Mouse (Mus musculus) R1 (cell line): ENCODE results near the gene Znhit3.

Experiments used
- DNase-seq: peaks from one replicate; pipeline ENCODE4 v3.0.0-alpha.2; 2018; ENCODE audit warnings: low read depth, low spot score

Znhit3 gene

GRCm38 (mm10) chr11:84920981-84921380 is 4.8 kb upstream of the Znhit3 start:
- DNase-seq = no peak

GRCm38 (mm10) chr11:84919951-84920350 is 3.8 kb upstream of the Znhit3 start:
- DNase-seq = no peak

DNA sequence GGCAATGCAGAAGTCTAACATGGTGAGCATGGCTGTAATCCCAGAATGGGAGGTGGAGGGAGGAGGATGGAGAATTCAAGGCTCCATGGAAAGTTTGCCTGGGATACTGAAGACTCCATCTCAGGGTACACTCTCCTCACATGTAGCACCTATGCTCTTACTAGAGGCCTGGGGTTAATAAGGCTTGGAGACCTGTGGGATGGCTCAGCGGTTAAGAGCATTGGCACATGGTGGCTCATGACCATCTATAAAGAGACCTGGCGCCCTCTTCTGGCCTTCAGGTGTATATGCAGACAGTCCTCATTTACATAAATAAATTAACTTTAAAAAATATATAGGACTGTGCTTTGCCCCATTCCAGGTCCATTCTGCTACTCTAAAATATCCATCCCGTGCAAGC is 3.1 kb upstream of the Znhit3 start:
- peak; percentile 81 for DNase-seq

DNA sequence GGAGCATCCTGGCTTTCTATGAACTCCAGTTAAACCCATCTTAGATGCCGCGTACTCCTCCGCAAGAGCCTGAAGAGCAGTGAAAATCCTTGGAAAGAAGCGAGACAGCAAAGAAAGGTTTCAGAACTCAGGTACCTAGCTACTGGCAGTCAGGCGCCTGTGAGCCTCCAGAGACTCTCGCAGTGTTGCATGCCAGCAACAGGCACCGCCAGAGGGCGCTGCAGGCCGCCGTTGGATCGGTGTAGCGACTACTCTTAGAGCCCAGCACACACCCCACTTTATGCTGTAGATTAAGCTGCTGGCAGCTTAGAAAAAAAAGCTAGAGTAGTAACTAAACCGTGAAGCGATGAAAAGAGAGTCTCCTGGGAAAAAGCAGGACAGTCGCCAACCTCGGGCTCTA is 2.3 kb upstream of the Znhit3 start:
- DNase-seq = peak; percentile 80

DNA sequence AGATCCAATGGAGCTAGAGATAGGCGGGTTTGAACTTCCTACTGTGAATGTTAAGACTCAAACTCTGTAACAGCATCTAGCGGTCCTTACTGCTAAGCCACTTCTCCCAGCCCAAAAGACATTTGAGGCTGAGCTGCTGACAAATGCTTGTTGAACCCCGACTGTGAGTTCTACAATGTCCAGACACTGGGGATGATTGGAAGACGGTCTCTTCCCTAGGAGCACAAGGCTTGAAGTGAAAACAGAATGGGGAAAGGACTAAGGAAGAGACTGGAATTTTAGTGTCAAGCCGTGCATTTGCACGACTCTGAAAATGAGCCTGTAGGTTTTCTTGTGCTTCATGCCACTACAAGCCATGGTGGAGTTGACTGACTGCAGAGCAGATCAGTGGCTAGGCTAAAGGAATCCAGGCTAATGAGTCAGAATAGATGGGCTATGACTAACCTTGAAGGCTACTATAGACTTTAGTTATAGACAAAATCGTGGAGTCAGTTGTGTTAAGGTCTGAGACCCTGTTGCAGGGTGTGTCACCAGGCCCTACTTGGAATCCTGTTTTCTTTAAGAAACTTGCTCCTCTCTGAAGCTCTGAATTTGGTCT is 636 bp upstream of the Znhit3 start:
- no peak for DNase-seq

GRCm38 (mm10) chr11:84914673-84915072 is 1.5 kb downstream of the Znhit3 start:
- DNase-seq = peak; percentile 83

DNA sequence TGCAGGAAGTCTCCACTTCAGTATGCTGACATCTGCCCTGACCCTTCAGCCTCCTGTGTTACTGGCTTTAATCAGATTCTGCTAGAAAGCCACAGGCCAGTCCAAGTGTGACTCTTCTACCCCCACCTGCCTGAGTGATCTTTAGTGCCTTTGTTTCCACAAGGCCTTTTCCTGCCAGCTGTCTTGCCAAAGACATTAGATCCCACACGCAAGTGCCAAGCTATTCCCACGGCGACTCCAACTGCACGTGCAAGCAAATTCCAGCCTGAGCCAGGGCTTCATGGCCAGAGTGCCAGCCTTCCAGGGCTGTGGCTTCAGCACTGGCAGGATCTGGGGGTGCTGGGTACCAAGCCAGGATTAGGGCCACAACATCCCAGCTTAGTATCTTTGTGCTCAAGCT is 5.8 kb downstream of the Znhit3 start:
- no peak for DNase-seq

DNA sequence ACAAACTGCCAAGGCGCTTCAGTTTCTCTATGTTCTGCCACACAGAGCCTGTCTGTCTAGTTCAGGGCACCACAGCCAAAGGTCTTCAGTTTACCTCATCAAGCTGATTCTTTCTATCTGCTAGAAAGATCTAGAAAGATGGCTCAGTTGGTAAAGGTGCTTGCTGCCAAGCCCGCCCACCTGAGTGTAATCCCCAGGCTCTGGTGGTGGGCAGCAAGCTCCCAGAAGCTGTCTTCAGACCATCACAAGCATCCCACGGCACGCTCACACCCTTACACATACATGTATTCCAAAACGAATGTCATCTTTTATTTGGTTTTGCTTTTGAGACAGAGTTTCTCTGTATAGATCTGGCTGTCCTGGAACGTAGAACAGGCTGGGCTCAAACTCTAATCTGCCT is 7.7 kb downstream of the Znhit3 start:
- DNase-seq = no peak

DNA sequence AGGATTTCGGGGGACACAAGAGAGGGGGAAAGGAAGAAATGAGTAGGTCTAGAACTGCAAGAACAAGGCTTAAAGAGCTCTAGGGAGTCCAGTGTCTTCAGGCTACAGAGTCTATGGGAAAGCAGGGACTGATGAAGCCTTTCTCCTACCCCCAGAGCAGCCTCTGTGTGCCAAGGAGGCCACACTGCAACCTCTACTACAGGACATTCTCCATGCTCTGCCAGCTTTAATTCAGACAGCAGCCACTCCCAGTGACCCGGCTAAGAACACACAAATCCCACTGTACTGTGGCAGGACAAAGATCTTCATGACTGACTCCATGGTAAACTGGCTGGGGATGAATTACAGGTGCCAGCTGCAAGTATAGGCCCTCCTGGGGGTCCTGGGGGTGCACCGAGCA is 9.1 kb downstream of the Znhit3 start:
- no peak for DNase-seq

DNA sequence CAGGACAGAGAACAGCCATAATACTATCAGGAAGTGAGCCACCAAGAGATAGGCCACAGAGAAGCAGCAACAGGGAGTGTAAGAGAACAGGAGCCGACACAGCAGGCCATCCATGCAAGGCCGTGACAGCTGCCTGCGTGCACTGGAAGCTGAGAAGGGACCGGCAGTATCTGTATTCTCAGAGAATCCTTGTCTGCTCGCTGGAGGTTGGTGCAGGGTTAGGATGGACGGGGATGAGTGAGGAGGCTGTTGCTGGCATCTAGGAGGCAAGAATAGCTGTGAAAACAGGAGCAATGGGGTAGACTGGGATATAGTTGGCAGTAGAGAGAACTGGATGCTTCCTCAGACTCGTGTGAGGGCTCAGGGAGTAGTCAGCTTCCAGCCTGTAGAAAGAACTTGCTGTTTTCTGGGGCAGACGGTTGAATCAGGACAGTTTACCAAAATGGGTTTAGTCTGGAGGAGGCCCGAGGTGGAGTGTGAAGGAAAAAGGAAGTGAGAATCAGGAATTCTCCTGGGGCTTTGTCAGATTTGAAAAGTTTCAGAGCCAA is 11.5 kb downstream of the Znhit3 start:
- no peak for DNase-seq

DNA sequence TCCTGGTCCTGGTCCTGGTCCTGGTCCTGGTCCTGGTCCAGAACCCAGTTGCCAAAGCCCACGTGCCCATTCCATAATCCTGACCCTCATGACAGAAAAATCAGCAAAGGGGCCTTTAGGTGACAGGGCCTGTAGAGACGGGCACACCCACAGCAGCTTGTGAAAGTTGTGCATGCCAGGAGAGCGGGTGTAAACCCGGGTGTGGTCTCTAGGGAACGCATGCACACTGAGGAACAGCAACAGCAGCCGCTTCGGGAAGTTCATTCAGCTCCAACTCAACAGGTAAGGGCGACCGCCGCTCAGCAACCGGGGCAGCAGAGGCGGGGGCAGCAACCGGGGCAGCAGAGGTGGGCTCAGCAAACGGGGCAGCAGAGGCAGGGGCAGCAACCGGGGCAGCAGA is 23.1 kb downstream of the Znhit3 start:
- DNase-seq = no peak

DNA sequence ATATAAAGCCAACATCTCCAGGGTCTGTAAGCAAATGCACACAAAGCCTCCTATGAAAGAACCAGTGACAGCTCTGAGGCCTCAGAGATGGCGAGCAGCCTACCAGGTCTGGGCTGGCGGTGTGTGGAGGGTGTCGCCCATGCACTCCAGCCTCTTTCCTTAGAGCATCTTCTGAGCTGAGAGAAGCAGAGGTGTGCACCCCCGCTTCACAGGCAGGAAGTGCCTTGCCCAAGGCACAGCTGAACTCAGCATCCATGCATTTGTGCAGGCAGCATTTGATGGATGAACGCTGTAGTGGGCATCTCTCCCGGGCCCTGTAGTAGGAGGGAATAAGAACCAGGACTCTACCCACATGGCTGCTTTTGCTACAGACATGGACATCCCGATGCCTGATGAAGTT is 24.5 kb downstream of the Znhit3 start:
- no peak for DNase-seq

DNA sequence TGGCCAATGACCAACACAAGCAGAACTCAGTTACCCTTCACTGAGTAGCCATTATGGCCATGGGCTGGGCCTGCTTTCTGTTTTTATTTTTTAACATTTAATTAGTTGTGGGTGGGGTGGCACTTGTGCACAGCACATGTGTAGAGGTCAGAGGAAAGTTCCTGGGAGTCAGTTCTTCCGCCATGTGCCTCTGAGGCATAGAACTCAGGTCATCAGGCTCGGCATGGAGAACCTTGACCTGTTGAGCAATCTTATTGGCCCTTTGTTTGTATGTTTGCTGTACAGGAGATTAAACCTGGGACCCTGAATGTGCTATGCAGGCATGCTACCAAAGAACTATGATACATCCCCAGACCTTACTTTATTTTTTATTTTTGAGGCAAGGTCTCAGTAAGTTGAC is 26.7 kb downstream of the Znhit3 start:
- no peak for DNase-seq

DNA sequence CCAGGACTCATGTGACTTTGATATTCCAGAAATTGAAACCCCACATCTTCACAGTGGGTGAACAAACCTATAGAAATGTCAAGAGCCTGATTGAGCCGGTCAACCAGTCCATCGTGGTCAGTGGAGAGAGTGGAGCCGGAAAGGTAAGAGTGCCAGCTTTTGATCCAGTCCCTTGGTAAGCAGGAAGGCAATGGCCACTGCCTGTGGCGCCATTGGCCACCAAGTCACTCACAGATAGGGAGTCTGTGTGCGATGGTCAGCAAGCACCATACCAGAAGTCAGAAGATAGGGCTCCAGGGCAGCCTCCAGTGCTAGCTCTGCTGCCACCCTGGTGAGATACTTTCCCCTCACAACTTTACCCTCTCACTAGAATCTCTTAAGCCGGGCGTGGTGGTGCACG is 28.1 kb downstream of the Znhit3 start:
- no peak for DNase-seq

DNA sequence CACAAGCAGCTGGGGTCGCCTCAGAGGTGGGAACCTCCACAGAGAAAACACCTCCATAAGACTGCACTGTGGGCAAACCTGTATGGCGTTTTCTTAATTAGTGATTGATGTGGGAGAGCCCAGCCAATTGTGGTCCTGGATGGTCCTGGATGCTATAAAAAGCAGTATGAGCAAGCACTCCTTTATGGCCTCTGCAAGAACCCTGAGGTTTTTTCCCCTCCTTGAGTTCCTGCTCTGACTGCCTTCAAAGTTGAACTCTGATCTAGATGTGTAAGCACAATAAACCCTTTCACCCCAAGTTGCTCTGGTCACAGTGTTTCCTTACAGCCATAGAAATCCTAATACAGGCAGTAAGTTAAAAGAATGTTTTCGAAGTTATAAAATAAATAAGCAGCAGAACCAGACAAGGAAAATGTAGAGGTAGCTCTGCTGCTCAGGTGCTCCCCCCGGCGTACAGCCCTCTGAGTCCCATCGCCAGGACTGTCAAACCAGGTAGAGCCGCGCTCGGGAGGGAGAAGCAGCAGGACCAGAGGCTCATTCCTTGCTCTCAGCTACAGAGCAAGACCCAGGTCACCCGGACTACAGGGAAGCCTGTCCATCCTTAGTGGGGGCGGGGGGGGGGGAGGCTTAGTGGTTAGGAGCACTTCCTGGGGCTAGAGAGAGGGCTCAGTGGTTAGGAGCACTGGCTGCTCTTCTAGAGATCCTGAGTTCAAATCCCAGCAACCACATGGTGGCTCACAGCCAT is 29.2 kb downstream of the Znhit3 start:
- DNase-seq = no peak

GRCm38 (mm10) chr11:84886236-84886635 is 29.9 kb downstream of the Znhit3 start:
- no peak for DNase-seq

- no peak for DNase-seq
These were observed 30.9 kb downstream of the Znhit3 start for GRCm38 (mm10) chr11:84885238-84885637.

DNA sequence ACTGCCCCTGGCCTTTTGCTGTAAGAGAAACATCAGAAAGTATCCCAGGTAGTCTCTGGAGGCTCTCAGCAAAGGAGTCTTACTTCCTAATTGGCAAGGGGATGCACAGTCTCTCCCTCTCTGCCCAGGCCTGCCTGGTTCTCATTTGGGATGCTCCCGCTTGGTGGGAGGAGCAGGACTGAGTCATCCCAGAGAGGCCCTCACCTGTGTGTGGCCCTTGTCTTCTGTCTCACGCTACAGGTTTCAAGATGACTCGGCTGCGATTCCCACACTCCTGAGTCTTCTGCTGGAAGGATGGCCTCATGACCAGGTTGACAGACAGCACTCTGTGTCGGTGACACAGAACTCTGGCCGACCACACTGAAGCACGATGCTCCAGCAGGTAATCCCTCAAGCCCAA is 33.8 kb downstream of the Znhit3 start:
- DNase-seq = no peak

GRCm38 (mm10) chr11:84880971-84881370 is 35.2 kb downstream of the Znhit3 start:
- DNase-seq = peak; percentile 55

GRCm38 (mm10) chr11:84880465-84880961 is 35.7 kb downstream of the Znhit3 start:
- no peak for DNase-seq

DNA sequence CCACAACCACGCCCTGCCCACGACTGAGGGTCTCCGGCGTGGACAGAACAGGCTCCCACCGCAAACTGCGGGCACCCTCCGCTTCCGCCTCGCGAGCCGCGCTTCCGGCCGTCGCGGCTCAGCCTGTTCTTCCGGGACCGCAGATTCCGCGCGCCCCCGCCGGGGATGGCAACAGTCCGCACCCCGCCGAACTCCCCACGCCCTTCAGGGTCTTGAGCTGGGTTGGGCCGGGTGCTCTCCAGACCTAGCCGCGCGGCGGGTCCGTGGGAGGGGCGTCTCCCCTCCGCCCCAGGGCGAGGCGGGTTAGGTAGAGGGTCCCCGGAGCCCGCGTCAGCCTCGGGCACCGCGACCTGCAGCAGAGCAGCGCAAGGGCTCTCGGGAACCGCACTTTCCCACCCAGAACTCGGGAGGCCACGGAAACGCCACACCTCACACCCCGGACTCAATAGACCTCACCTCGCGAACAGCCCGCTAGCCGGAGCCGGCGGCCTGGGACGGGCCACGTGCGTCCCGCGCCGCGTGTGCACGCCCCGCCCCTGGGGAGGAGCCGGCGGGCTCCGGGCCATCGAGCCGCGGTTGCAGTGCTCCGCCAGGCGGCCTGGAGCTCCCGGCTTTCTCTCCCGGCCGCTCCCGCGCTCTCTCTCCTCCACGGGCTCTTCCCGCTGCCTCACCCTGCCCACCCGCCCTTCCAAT is 36.2 kb downstream of the Znhit3 start, which contains the start of the genes Myo19 and Pigw:
Gene Myo19 (plus strand): TSS at position 377 of the 693 bp plus-strand sequence.
Gene Pigw (minus strand): TSS at position 514 of the 693 bp plus-strand sequence.
- DNase-seq = peak; percentile 83
